Mouse (Mus musculus) hindbrain, postnatal 0 days (tissue): ENCODE results near the gene Rbbp8nl. TPM values are rescaled to one million over a fixed set of nuclear protein-coding genes. Genes with fewer than 3 reads are reported as not detected.

Experiments used
- ATAC-seq: fragments of 200-750 bp; cut with Nextera tagmentation; 2 replicates; pipeline ENCODE4 v1.8.0; 2017; ENCODE audit warnings: mild to moderate bottlenecking, moderate TSS enrichment, moderate library complexity
- DNase-seq: peaks from one replicate; pipeline ENCODE4 v3.0.0-alpha.2; 2015; ENCODE audit warnings: low spot score
- H3K27ac ChIP-seq: fragments of 300-500 bp; sonication (generic); 2 replicates; pipeline ENCODE4 v1.5.1; 2014; ENCODE audit warnings: mild to moderate bottlenecking
- H3K27me3 ChIP-seq: fragments of 300-500 bp; sonication (generic); 2 replicates; pipeline ENCODE4 v1.6.1; 2014; ENCODE audit warnings: low read length, mixed read lengths; ENCODE audit not compliant: insufficient read depth
- H3K36me3 ChIP-seq: fragments of 300-500 bp; sonication (generic); 2 replicates; pipeline ENCODE4 v1.6.1; 2014; ENCODE audit warnings: low read length, mixed read lengths; ENCODE audit not compliant: insufficient read depth
- H3K4me1 ChIP-seq: fragments of 300-500 bp; sonication (generic); 2 replicates; pipeline ENCODE4 v1.6.1; 2014; ENCODE audit warnings: antibody characterized with exemption, low read length, mixed read lengths; ENCODE audit not compliant: insufficient read depth
- H3K4me2 ChIP-seq: fragments of 300-500 bp; sonication (generic); 2 replicates; pipeline ENCODE4 v1.6.1; 2014; ENCODE audit warnings: low read depth, mild to moderate bottlenecking, low read length, moderate library complexity, mixed read lengths
- H3K4me3 ChIP-seq: fragments of 300-500 bp; sonication (generic); 2 replicates; pipeline ENCODE4 v1.5.1; 2014; ENCODE audit warnings: low read length
- H3K9ac ChIP-seq: fragments of 300-500 bp; sonication (generic); replicated peaks from 2 replicates; pipeline ENCODE4 v1.6.1; 2014; ENCODE audit warnings: mild to moderate bottlenecking, low read length, moderate library complexity, mixed read lengths
- H3K9me3 ChIP-seq: fragments of 300-500 bp; sonication (generic); 2 replicates; pipeline ENCODE4 v1.6.1; 2016; ENCODE audit warnings: low read length, mixed read lengths
- CTCF ChIP-seq: IDR thresholded peaks from 2 replicates; pipeline ENCODE4 v1.5.1; 2016; ENCODE audit warnings: antibody characterized with exemption, control low read depth, low read depth
- WGBS: fragments of 180-500 bp; shearing (Covaris S2); extraction: QIAGEN DNeasy Blood & Tissue Kit; methylation state at CpG from one replicate; pipeline ENCODE4 v1.1.7; 2014; 5-methylcytosine and 5-hydroxymethylcytosine counted together
- polyA plus RNA-seq: library from polyadenylated mRNA; unstranded; fragments of >200 nt; fragmentation: Nextera tagmentation; extraction: Ambion mirVana; gene quantifications from 2 replicates; pipeline ENCODE4 v1.2.1, GENCODE M21; 2015
- total RNA-seq: library from RNA; depleted of rRNA; stranded (reverse); fragments of >200 nt; gene quantifications from 2 replicates; pipeline ENCODE4 v1.2.3, GENCODE M21; 2014; rRNA removed

The Rbbp8nl gene
- total RNA-seq (not detected in 2 replicates), polyA plus RNA-seq (not detected in 2 replicates)

DNA sequence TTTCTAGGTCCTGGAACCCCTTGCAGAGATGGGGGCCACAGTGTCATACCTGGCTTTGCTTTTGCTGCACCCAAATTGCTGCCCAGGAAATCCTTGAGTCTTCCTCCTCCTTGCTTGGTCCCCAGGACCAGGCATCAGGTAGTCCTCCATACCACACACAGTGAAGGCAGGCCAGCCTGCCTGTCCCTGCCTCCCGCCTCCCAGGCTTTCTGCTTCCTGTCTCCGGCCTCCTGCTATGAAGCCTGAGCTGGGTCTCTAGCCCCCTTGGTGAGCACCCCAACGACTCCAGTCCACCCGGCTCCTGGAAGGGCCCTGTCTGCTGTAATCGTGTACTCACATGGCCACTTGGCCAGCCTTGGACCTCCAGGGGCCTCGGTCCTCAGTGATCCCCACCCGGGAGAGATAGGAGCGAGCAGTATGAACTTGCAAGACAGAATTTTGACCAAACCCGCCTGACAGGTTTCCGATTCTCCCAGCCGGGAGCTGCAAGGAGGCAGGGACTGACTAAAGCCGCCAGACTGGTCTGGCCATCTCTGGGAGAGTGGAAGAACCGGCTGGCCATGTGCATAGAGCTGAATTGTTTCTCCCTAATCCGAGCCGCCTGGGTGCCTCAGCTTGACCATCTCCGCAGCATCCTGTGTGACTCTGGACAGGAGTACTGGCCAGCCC lies at the start of gene Rbbp8nl:
TSS of gene Rbbp8nl (minus strand) at position 440 of the 669 bp plus-strand sequence.
- Histone ChIP-seq H3K36me3 (no peaks in the 10 kb centered on the region), H3K27ac (no peak within 1 kb of the TSS), H3K27me3 (no peaks in the 10 kb centered on the region), H3K4me3 (no peak within 1 kb of the TSS), H3K9me3 (no peaks in the 10 kb centered on the region), H3K4me2 (no peak within 1 kb of the TSS), H3K4me1 (no peaks in the 10 kb centered on the region), H3K9ac (no peak within 1 kb of the TSS)
- 52% methylated on average over 16 of the region's 16 CpGs for WGBS
- ATAC-seq (no peak), DNase-seq (no peak)
- TF ChIP-seq CTCF = no peak

DNA sequence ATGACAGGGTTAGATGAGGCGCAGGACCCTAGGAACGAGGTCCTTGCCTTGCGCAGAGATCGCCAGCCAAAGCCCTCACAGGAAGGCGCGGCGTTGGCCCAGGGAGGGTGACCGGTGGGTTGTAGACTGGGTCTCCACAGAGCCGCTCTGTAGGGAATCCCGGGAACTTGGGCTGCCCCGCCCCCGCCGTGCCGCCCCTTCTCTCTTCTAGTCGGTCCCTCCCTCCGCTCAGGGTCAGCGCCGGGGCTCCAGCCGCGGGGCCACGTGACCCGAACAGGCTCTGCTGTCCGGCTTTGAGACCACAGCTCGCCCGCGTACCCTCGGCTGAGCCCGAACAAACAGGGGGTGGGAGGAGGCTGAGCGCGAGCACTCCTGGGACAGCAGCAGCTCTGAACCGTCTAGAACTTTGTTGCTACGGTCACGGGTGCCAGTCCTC lies 44.9 kb upstream of the Rbbp8nl start, which contains the start of gene Gata5:
TSS of gene Gata5 (minus strand) at position 149 of the 436 bp plus-strand sequence.
- DNase-seq = no peak
- TF ChIP-seq CTCF = no peak
- H3K27me3 ChIP-seq = peaks cover 34% of the 10 kb centered on the region
- ATAC-seq = peak; percentile 24; the same call in 1 of the 2 replicates
- H3K27ac ChIP-seq = no peak within 1 kb of the TSS
- whole genome bisulfite sequencing = under 1% methylated on average over 32 of the region's 33 CpGs
- no peaks in the 10 kb centered on the region for H3K4me1 ChIP-seq
- no peak within 1 kb of the TSS; the same call in 1 of the 2 replicates for H3K9ac ChIP-seq
- no peaks in the 10 kb centered on the region for H3K9me3 ChIP-seq
- peak within 1 kb of the TSS; percentile 29 for H3K4me3 ChIP-seq
- peak within 1 kb of the TSS; percentile 51 for H3K4me2 ChIP-seq
- no peaks in the 10 kb centered on the region for H3K36me3 ChIP-seq

GRCm38 (mm10) chr2:180333778-180334550 lies 44.3 kb upstream of the Rbbp8nl start:
- TF ChIP-seq CTCF = no peak
- under 1% methylated on average over 68 of the region's 69 CpGs for WGBS
- H3K27ac ChIP-seq = no peak overlapping the region
- no peaks in the 10 kb centered on the region for H3K9me3 ChIP-seq
- no peaks in the 10 kb centered on the region for H3K36me3 ChIP-seq
- peak overlapping the region; percentile 51 for H3K4me2 ChIP-seq
- ATAC-seq = no peak
- no peak overlapping the region; the same call in 1 of the 2 replicates for H3K9ac ChIP-seq
- H3K27me3 ChIP-seq = peaks cover 34% of the 10 kb centered on the region
- H3K4me1 ChIP-seq = no peaks in the 10 kb centered on the region
- peak overlapping the region; percentile 29 for H3K4me3 ChIP-seq
- no peak for DNase-seq

DNA sequence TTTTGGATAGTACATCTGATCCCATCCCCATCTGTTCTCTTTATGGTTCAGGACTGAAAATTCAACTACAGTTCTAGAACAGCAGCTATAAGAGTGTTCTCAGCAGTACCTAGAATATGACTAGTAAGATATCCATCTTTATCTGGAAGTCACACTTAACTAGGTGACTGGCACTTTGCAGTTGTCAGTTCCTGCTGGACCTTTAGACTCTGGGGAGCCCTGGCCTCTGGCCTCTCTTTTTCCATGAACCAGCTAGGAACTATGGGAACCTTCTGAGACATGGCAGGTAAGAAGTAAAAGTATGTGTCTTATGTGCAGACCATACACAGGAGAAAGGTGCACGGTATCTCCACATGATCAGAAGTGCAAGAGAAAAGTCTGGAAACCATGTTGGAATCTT lies 39.8 kb upstream of the Rbbp8nl start:
- no peaks in the 10 kb centered on the region for H3K9me3 ChIP-seq
- H3K27me3 ChIP-seq = peaks cover 12% of the 10 kb centered on the region
- no peak for DNase-seq
- H3K4me1 ChIP-seq = no peaks in the 10 kb centered on the region
- no peak for ATAC-seq
- 90% methylated on average over 1 of the region's 1 CpGs for WGBS
- H3K27ac ChIP-seq = no peak overlapping the region
- no peak overlapping the region for H3K4me2 ChIP-seq
- H3K4me3 ChIP-seq = no peak overlapping the region
- no peak for TF ChIP-seq CTCF
- no peaks in the 10 kb centered on the region for H3K36me3 ChIP-seq
- H3K9ac ChIP-seq = no peak overlapping the region

- Histone ChIP-seq H3K36me3 (no peaks in the 10 kb centered on the region), H3K4me1 (no peaks in the 10 kb centered on the region), H3K4me2 (no peak overlapping the region), H3K9ac (no peak overlapping the region), H3K27me3 (no peaks in the 10 kb centered on the region), H3K27ac (no peak overlapping the region), H3K4me3 (no peak overlapping the region), H3K9me3 (no peaks in the 10 kb centered on the region)
- ATAC-seq = peak; percentile 38; the same call in 1 of the 2 replicates
- TF ChIP-seq CTCF = no peak
- 28% methylated on average over 14 of the region's 14 CpGs for WGBS
- no peak for DNase-seq
Observed at GRCm38 (mm10) chr2:180322674-180323355, 33.1 kb upstream of the Rbbp8nl start.

DNA sequence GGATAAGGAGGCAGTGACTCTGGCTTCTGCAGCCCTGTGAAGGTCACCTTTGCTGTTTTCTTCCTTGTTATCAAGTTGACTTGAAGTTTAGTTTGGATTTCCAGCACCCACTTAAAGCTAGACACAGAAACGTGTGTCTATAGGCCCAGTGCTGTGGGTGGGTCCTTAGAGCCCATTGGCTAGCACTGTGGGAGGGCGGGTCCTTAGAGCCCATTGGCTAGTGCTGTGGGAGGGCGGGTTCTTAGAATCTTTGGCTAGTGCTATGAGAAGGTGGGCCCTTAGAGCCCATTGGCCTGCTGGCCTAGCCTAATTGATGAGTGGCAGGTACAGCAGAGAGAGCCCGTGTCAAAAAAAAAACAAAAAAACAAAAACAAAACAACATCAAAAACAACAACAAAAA lies 30.5 kb upstream of the Rbbp8nl start:
- Histone ChIP-seq H3K36me3 (no peaks in the 10 kb centered on the region), H3K27me3 (no peaks in the 10 kb centered on the region), H3K9ac (no peak overlapping the region), H3K4me3 (no peak overlapping the region), H3K4me2 (no peak overlapping the region), H3K27ac (no peak overlapping the region), H3K9me3 (no peaks in the 10 kb centered on the region), H3K4me1 (no peaks in the 10 kb centered on the region)
- 80% methylated on average over 4 of the region's 4 CpGs for WGBS
- ATAC-seq (peak; percentile 40; the same call in 1 of the 2 replicates), DNase-seq (no peak)
- TF ChIP-seq CTCF = no peak
